Mouse (Mus musculus) small intestine, adult 2 months (tissue): Measurements from ENCODE around the gene C1ql2. TPM values are rescaled to one million over a fixed set of nuclear protein-coding genes. Genes with fewer than 3 reads are reported as not detected.

ENCODE experiments used
- H3K27ac ChIP-seq: fragments of 200-500 bp; 2 replicates; pipeline ENCODE4 v1.5.1; 2012; ENCODE audit warnings: low read depth, low read length, control low read depth, inconsistent platforms; ENCODE audit not compliant: insufficient read depth
- H3K27me3 ChIP-seq: fragments of 200-500 bp; 2 replicates; pipeline ENCODE4 v1.6.1; 2012; ENCODE audit warnings: mild to moderate bottlenecking, moderate library complexity, low read length, inconsistent platforms; ENCODE audit not compliant: control insufficient read depth, insufficient read depth
- H3K36me3 ChIP-seq: fragments of 200-500 bp; 2 replicates; pipeline ENCODE4 v1.6.1; 2012; ENCODE audit warnings: mild to moderate bottlenecking, low read length, control low read depth, inconsistent platforms; ENCODE audit not compliant: control insufficient read depth, insufficient read depth
- H3K4me1 ChIP-seq: fragments of 200-500 bp; 2 replicates; pipeline ENCODE4 v1.6.1; 2012; ENCODE audit warnings: low read length, inconsistent platforms, mixed read lengths; ENCODE audit not compliant: control insufficient read depth, insufficient read depth, insufficient read length
- H3K4me3 ChIP-seq: fragments of 200-500 bp; 2 replicates; pipeline ENCODE4 v1.5.1; 2012; ENCODE audit warnings: low read depth, mild to moderate bottlenecking, control low read depth, inconsistent platforms, low read length, moderate library complexity
- CTCF ChIP-seq: fragments of 200-500 bp; IDR thresholded peaks from 2 replicates; pipeline ENCODE4 v1.5.1; 2012; ENCODE audit warnings: low read depth, mild to moderate bottlenecking, control low read depth, inconsistent platforms, low read length, moderate library complexity, mixed read lengths; ENCODE audit not compliant: insufficient replicate concordance, insufficient read length; ENCODE audit errors: extremely low read depth
- POLR2A ChIP-seq: fragments of 200-500 bp; IDR thresholded peaks from 2 replicates; pipeline ENCODE4 v1.6.1; 2012; ENCODE audit warnings: low read depth, mild to moderate bottlenecking, control low read depth, inconsistent platforms, low read length, moderate library complexity
- WGBS: fragments of 180-500 bp; shearing (Covaris S2); methylation state at CpG from one replicate; pipeline ENCODE4 v1.1.7; 2018; 5-methylcytosine and 5-hydroxymethylcytosine counted together
- polyA plus RNA-seq: library from polyadenylated mRNA; depleted of rRNA; stranded (reverse); fragments of >200 nt; gene quantifications from 2 replicates; pipeline ENCODE4 v1.2.3, GENCODE M21; 2012; rRNA removed

C1ql2 gene
- polyA plus RNA-seq, 1 experiment = not detected

GRCm38 (mm10) chr1:120385029-120385571 lies 44.7 kb downstream of the C1ql2 start:
- H3K27ac ChIP-seq = no peak overlapping the region
- no peaks in the 10 kb centered on the region for H3K4me1 ChIP-seq
- WGBS = 80% methylated on average over 18 of the region's 18 CpGs
- H3K27me3 ChIP-seq = no peaks in the 10 kb centered on the region
- no peak overlapping the region for H3K4me3 ChIP-seq
- TF ChIP-seq CTCF (no peak), POLR2A (no peak)
- no peaks in the 10 kb centered on the region for H3K36me3 ChIP-seq

- Histone ChIP-seq H3K4me1 (no peaks in the 10 kb centered on the region), H3K27me3 (no peaks in the 10 kb centered on the region), H3K27ac (no peak overlapping the region), H3K36me3 (no peaks in the 10 kb centered on the region), H3K4me3 (no peak overlapping the region)
- WGBS = 46% methylated on average over 6 of the region's 6 CpGs
- TF ChIP-seq POLR2A = no peak
- no peak for TF ChIP-seq CTCF
Observed at GRCm38 (mm10) chr1:120389734-120390133, 49.4 kb downstream of the C1ql2 start.

- Histone ChIP-seq H3K27me3 (no peaks in the 10 kb centered on the region), H3K4me1 (no peaks in the 10 kb centered on the region)
- WGBS = 8% methylated on average over 11 of the region's 11 CpGs
Observed at GRCm38 (mm10) chr1:120390336-120390735, 50.0 kb downstream of the C1ql2 start.

More at GRCm38 (mm10) chr1:120390336-120390735, 50.0 kb downstream of the C1ql2 start:
- H3K4me3 ChIP-seq = no peak overlapping the region
- no peaks in the 10 kb centered on the region for H3K36me3 ChIP-seq
- H3K27ac ChIP-seq = no peak overlapping the region
- TF ChIP-seq CTCF = no peak
- TF ChIP-seq POLR2A = no peak

Other genes starting within 250 kb of the C1ql2 start
- 419 and 468 TPM in 2 replicates for gene Dbi, start 219.5 kb upstream of the C1ql2 start, polyA plus RNA-seq
- not detected in 2 replicates for gene 3110009E18Rik, start 219.4 kb upstream of the C1ql2 start, polyA plus RNA-seq
- gene Steap3, start 67.9 kb upstream of the C1ql2 start, polyA plus RNA-seq = 11.2 and 12.9 TPM in 2 replicates
- 0.13 TPM in 1 of 2 replicates, not detected in the other for gene Marco, start 164.4 kb downstream of the C1ql2 start, polyA plus RNA-seq